Mouse (Mus musculus): ENCODE measurements around the gene Tspan13. TPM values are rescaled to one million over a fixed set of nuclear protein-coding genes. Genes with fewer than 3 reads are reported as not detected.

Gene Tspan13
- polyA plus RNA-seq, 1 experiment from 2014 or later: 204 TPM

- WGBS: 78% methylated on average over 5 of the region's 5 CpGs
- H3K36me3 ChIP-seq: peaks cover 16% of the 10 kb centered on the region
- no peak overlapping the region for H3K27ac ChIP-seq
- H3K4me3 ChIP-seq: no peak overlapping the region
- no peaks in the 10 kb centered on the region for H3K4me1 ChIP-seq (replicated peaks)
- peaks cover 7% of the 10 kb centered on the region; the same call in 1 of the 2 replicates for H3K9me3 ChIP-seq
- no peaks in the 10 kb centered on the region for H3K27me3 ChIP-seq (ENCODE audit: insufficient read depth, poor library complexity, severe bottlenecking)
- DNase-seq (ENCODE audit: low spot score): no peak
These were observed 13.2 kb downstream of the Tspan13 start for GRCm38 (mm10) chr12:36028968-36029645.

GRCm38 (mm10) chr12:36027171-36027570, 15.1 kb downstream of the Tspan13 start:
- no peak overlapping the region for H3K4me3 ChIP-seq
- no peaks in the 10 kb centered on the region for H3K36me3 ChIP-seq
- no peaks in the 10 kb centered on the region for H3K9me3 ChIP-seq
- DNase-seq (ENCODE audit: low spot score): no peak
- H3K4me1 ChIP-seq (replicated peaks): no peaks in the 10 kb centered on the region
- H3K27ac ChIP-seq: no peak overlapping the region
- 91% methylated on average over 2 of the region's 2 CpGs for WGBS
- no peaks in the 10 kb centered on the region for H3K27me3 ChIP-seq (ENCODE audit: insufficient read depth, poor library complexity, severe bottlenecking)

- no peak overlapping the region for H3K27ac ChIP-seq
- H3K27me3 ChIP-seq (ENCODE audit: insufficient read depth, poor library complexity, severe bottlenecking): no peaks in the 10 kb centered on the region
- peaks cover 8% of the 10 kb centered on the region for H3K36me3 ChIP-seq
- H3K4me3 ChIP-seq: no peak overlapping the region
- no peaks in the 10 kb centered on the region for H3K9me3 ChIP-seq
- H3K4me1 ChIP-seq (replicated peaks): no peaks in the 10 kb centered on the region
- 96% methylated on average over 4 of the region's 4 CpGs for WGBS
- no peak for DNase-seq (ENCODE audit: low spot score)
These were observed 16.2 kb downstream of the Tspan13 start for GRCm38 (mm10) chr12:36026126-36026525.

DNA sequence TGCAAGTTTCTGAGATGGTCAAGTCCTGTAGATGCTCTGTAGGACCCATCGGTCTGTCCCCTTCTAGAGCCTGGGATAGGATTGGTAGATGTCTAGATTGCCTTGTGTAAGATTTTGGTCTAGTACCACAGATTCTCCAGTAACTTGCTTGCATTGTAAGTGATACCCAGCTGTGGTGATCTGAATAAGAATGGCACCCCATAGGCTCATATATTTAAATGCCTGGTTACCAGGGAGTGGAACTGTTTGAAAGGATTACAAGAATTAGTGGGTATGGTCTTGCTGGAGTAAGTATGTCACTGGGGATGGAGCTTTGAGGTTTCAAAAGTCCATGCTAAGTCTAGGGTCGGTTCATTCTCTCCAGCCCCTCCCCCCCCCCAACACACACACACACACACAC, 21.6 kb downstream of the Tspan13 start:
- Histone ChIP-seq H3K4me1 (replicated peaks) (no peaks in the 10 kb centered on the region), H3K9me3 (peaks cover 2% of the 10 kb centered on the region; the same call in 1 of the 2 replicates), H3K27me3 (ENCODE audit: insufficient read depth, poor library complexity, severe bottlenecking) (no peaks in the 10 kb centered on the region), H3K4me3 (no peak overlapping the region), H3K27ac (no peak overlapping the region), H3K36me3 (peaks cover 60% of the 10 kb centered on the region)
- DNase-seq (ENCODE audit: low spot score): no peak
- WGBS: 89% methylated on average over 2 of the region's 2 CpGs

DNA sequence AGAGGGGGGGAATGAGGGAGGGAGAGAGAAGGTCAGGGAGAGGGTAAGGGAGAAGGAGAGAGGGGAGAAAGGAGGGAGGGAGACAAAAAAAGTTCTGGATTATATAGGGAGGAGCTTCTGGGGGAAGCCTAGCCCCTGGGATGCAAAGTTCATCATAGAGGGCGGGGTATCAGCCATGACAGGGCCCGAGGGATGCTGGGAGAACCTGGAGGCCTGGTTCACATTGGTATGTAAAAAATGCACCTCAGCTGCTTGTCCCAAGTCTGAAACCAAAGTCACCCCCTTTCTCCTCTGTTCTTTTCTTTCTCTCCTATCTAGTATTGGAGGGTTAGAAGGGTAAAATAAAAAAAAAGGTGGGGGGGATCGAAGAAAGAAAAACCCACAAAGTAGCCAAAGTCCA, 22.2 kb downstream of the Tspan13 start:
- WGBS: 86% methylated on average over 3 of the region's 3 CpGs
- no peaks in the 10 kb centered on the region for H3K4me1 ChIP-seq (replicated peaks)
- DNase-seq (ENCODE audit: low spot score): no peak
- peaks cover 2% of the 10 kb centered on the region; the same call in 1 of the 2 replicates for H3K9me3 ChIP-seq
- H3K27me3 ChIP-seq (ENCODE audit: insufficient read depth, poor library complexity, severe bottlenecking): no peaks in the 10 kb centered on the region
- no peak overlapping the region for H3K27ac ChIP-seq
- no peak overlapping the region for H3K4me3 ChIP-seq
- H3K36me3 ChIP-seq: peaks cover 66% of the 10 kb centered on the region

- Histone ChIP-seq H3K4me3 (no peak overlapping the region), H3K4me1 (replicated peaks) (no peaks in the 10 kb centered on the region), H3K36me3 (peaks cover 71% of the 10 kb centered on the region), H3K27me3 (ENCODE audit: insufficient read depth, poor library complexity, severe bottlenecking) (no peaks in the 10 kb centered on the region), H3K27ac (no peak overlapping the region), H3K9me3 (peaks cover 2% of the 10 kb centered on the region; the same call in 1 of the 2 replicates)
- DNase-seq (ENCODE audit: low spot score): no peak
- 84% methylated on average over 4 of the region's 4 CpGs for WGBS
These were observed 22.7 kb downstream of the Tspan13 start for GRCm38 (mm10) chr12:36019572-36019971.

DNA sequence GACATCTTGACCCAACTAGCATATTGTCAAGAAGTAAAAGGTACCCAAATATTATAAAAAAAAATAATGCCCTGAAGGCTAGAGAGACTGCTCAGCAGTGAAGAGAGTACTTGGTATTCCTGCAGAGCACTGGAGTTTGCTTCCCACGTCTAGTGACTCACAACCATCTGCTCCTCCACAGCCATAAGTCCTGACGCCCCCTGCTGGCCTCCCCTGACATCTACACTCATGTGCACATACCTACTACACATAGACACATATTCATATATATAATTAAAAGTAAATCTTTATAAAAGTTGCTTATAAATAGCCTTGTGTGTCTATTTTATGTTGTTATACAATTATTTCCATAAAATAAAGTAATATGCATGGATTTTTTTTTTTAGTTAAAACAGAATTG, 24.5 kb downstream of the Tspan13 start:
- Histone ChIP-seq H3K4me3 (no peak overlapping the region), H3K9me3 (peaks cover 2% of the 10 kb centered on the region; the same call in 1 of the 2 replicates), H3K36me3 (peaks cover 78% of the 10 kb centered on the region), H3K27ac (no peak overlapping the region), H3K4me1 (replicated peaks) (no peaks in the 10 kb centered on the region), H3K27me3 (ENCODE audit: insufficient read depth, poor library complexity, severe bottlenecking) (no peaks in the 10 kb centered on the region)
- DNase-seq (ENCODE audit: low spot score): no peak
- WGBS: 81% methylated on average over 2 of the region's 2 CpGs

DNA sequence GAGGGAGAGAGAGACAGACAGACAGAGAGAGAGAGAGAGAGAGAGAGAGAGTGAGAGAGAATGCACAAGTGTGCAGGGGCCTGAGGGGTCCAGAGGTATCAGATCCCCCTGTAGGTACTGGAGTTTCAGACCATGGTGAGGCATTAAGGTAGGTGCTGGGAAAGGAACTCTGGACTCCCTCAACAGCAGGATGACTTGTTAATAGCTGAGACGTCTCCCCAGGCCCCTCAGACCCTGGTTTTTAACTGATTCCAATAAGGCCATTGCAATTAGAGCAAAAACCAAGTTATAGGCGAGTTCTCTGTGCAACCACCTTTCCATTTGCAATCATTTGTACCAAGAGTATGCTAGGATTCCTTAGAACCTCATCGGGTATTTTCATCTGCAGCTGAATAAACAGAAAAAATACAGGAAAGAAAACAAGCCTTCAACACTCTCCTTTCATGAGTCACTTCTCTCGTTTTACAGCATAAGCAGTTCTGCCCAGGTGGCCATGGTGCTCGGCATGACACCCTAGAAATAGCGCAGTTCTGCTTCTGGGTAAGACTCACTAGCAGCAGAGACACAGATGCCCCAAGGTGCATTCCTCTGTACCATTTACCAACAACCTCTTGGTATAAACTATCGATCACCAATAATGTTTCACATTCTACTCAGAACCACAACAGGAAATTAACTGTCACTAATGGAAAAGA, 28.9 kb downstream of the Tspan13 start:
- 73% methylated on average over 7 of the region's 7 CpGs for WGBS
- Histone ChIP-seq H3K27me3 (ENCODE audit: insufficient read depth, poor library complexity, severe bottlenecking) (no peaks in the 10 kb centered on the region), H3K4me1 (replicated peaks) (no peaks in the 10 kb centered on the region), H3K4me3 (no peak overlapping the region), H3K27ac (no peak overlapping the region), H3K36me3 (peaks cover 43% of the 10 kb centered on the region), H3K9me3 (peaks cover 2% of the 10 kb centered on the region; the same call in 1 of the 2 replicates)
- no peak for DNase-seq (ENCODE audit: low spot score)

DNA sequence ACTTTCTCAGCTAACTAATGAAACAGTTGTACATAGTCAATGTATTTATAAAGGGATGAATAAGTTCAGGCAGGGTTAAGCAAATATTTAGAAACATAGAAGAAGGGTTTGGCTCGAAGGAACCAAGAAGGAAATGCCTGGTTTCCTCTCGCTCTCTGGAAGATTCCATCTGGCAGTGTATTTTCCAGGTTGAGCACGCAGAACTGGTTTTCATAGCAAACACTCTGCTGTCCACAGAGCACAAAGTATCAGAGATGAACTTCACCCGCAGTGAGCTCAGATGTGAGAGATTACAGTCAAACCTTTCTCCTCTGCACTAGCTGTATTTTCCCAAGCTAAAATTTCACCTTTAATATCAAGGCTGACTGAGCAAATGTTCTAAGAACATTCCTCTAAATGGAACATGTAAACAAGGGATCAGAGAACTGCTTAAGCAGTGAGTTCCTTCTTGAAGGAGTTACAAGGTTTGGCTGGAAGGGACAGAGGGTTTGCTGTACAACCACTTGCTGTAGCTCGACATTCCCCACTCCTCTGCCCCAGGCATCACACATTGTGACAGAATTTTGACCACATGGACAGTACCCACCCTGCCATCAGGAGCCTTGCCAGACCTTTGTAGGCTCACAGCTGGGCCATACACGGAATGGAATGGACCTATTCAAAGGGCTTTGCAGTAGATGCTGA, 33.8 kb downstream of the Tspan13 start:
- 71% methylated on average over 6 of the region's 6 CpGs for WGBS
- Histone ChIP-seq H3K4me3 (no peak overlapping the region), H3K27ac (no peak overlapping the region), H3K27me3 (ENCODE audit: insufficient read depth, poor library complexity, severe bottlenecking) (no peaks in the 10 kb centered on the region), H3K4me1 (replicated peaks) (peaks cover 5% of the 10 kb centered on the region; the same call in 1 of the 2 replicates), H3K36me3 (no peaks in the 10 kb centered on the region), H3K9me3 (no peaks in the 10 kb centered on the region)
- no peak for DNase-seq (ENCODE audit: low spot score)

DNA sequence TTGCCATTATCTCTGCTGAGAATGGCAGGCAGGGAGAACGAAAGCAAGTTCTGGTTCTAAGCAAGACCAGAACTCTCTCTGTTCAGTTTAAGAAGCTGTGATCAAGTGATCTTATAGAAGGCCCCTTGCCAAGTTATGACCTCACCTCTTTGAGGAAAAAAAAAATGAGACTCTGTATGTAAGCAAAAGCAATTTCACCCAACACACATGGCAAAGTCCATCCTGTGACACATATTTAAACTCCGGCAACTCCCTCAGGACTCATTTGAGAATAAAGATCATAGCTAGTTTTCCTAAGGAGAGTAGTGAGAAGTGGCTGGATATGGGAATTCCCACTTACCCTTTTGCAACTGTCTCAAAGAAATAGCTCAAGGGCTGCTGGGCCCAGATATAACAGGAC, 34.7 kb downstream of the Tspan13 start:
- Histone ChIP-seq H3K9me3 (no peaks in the 10 kb centered on the region), H3K36me3 (no peaks in the 10 kb centered on the region), H3K27ac (no peak overlapping the region), H3K27me3 (ENCODE audit: insufficient read depth, poor library complexity, severe bottlenecking) (no peaks in the 10 kb centered on the region), H3K4me1 (replicated peaks) (peaks cover 6% of the 10 kb centered on the region; the same call in 1 of the 2 replicates), H3K4me3 (no peak overlapping the region)
- WGBS: 93% methylated on average over 2 of the region's 2 CpGs
- no peak for DNase-seq (ENCODE audit: low spot score)

DNA sequence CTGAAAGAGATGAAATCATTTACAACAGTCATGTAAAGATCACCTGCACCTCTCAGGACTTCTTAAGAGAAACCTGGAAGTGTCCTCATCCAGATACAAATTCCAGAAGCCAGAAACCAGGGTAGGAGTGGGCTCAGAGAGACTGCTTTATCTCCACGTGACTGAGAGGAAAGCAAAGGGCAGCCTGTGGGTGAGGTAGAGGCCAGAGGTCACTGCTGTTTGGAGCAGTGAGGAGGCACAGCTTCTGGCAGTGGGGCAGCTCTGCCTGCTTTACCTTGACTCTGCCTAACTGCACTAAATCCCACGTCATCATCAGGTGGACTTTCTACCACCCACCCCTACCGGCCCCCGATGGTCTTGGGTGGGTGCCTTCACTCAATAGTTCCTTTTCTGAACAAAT, 37.6 kb downstream of the Tspan13 start:
- Histone ChIP-seq H3K36me3 (no peaks in the 10 kb centered on the region), H3K27me3 (ENCODE audit: insufficient read depth, poor library complexity, severe bottlenecking) (no peaks in the 10 kb centered on the region), H3K9me3 (no peaks in the 10 kb centered on the region), H3K27ac (no peak overlapping the region), H3K4me3 (no peak overlapping the region), H3K4me1 (replicated peaks) (peaks cover 19% of the 10 kb centered on the region)
- 62% methylated on average over 4 of the region's 4 CpGs for WGBS
- no peak for DNase-seq (ENCODE audit: low spot score)

DNA sequence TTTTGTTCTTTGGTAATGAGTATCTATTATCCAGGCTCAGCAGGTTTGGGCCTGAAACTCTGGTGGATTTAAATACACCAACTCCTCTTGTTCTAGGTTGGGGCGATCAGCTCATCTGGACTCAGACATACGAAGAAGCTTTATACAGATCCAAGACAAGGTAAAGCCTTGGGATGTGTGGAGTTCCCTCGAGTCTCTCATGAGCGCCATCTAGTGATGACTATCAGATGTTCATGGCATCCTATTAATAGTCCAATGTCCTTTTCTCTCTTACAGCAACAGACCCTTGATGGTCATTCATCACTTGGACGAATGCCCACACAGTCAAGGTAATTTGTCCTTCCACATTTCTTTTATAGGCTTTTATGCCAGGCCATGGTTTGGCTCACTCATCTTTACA, 46.5 kb downstream of the Tspan13 start:
- Histone ChIP-seq H3K4me3 (no peak overlapping the region), H3K27me3 (ENCODE audit: insufficient read depth, poor library complexity, severe bottlenecking) (no peaks in the 10 kb centered on the region), H3K36me3 (no peaks in the 10 kb centered on the region), H3K9me3 (no peaks in the 10 kb centered on the region), H3K4me1 (replicated peaks) (peaks cover 16% of the 10 kb centered on the region), H3K27ac (no peak overlapping the region)
- 37% methylated on average over 5 of the region's 5 CpGs for WGBS
- DNase-seq (ENCODE audit: low spot score): peak; percentile 23

DNA sequence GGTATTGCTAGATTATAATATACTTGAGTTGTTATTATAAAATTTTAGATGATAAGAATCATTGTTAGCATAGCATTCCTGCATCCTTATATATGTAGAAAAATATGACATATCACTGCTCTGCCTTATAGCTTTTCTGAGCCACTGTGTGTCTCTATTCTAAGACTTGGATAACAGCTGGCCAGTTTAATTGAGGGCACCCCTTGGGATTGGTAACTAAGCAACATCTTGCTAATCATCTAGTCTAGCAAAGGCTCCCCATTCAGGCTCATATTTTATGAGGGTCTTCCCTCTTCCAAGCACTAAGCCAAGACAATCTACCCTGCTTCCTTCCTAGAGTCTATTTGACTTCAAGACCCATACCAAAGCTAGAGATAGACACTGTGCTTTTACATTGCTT, 48.2 kb downstream of the Tspan13 start:
- Histone ChIP-seq H3K9me3 (no peaks in the 10 kb centered on the region), H3K27ac (peak overlapping the region; percentile 42; the same call in 1 of the 2 replicates)
- no peak for DNase-seq (ENCODE audit: low spot score)

More for the DNA sequence above, 48.2 kb downstream of the Tspan13 start:
- Histone ChIP-seq H3K4me1 (replicated peaks) (peaks cover 16% of the 10 kb centered on the region), H3K4me3 (no peak overlapping the region), H3K27me3 (ENCODE audit: insufficient read depth, poor library complexity, severe bottlenecking) (no peaks in the 10 kb centered on the region), H3K36me3 (no peaks in the 10 kb centered on the region)
